Mouse (Mus musculus) bone marrow macrophage, adult 2 months (primary cell): Measurements from ENCODE around the gene Nanos2.

Experiments
- CTCF ChIP-seq: IDR thresholded peaks from 2 replicates; pipeline ENCODE4 v1.5.1; 2012; ENCODE audit warnings: low read depth, mild to moderate bottlenecking, low read length, moderate library complexity
- POLR2A ChIP-seq: IDR thresholded peaks from 2 replicates; pipeline ENCODE4 v1.6.1; 2012; ENCODE audit warnings: mild to moderate bottlenecking, low read depth, low read length, borderline replicate concordance

DNA sequence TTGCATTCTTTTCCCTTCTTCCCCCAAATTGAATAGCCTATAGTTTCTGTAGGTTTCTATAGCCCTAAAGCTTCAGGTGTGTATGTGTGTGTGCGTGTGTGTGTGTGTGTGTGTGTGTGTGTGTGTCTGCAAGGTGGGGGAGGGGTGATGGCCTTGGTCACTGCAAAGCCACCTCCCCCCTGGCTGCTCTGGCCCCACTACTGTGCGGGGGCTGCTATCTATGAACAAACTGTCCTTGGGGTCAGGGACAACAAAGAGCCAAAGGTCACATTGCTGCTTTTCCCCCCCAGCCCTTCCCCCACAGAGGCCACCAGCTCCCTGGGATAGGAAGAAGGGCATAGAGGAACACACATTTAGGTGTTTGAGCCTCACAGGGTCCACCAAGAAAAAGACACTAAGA, 25.7 kb downstream of the Nanos2 start:
- no peak for TF ChIP-seq POLR2A
- TF ChIP-seq CTCF: no peak
